Mouse (Mus musculus) spleen, adult 2 months (tissue): ENCODE data around the gene Baiap2. TPM values are rescaled to one million over a fixed set of nuclear protein-coding genes. Genes with fewer than 3 reads are reported as not detected.

Experiments used
- DNase-seq, 2 experiments: peaks; one replicate each; pipeline versions ENCODE4 v3.0.0 to v3.0.0-alpha.2; 2012 to 2021; ENCODE audit warnings: low spot score in 2 of 2, low read depth in 1 of 2
- H3K27ac ChIP-seq: fragments of 200-500 bp; 2 replicates; pipeline ENCODE4 v1.5.1; 2012; ENCODE audit warnings: low read length, inconsistent platforms; ENCODE audit not compliant: insufficient read depth
- H3K27me3 ChIP-seq: fragments of 200-500 bp; 2 replicates; pipeline ENCODE4 v1.6.1; 2012; ENCODE audit warnings: mild to moderate bottlenecking, moderate library complexity, low read length, inconsistent platforms; ENCODE audit not compliant: control insufficient read depth, insufficient read depth
- H3K36me3 ChIP-seq: fragments of 200-500 bp; 2 replicates; pipeline ENCODE4 v1.6.1; 2012; ENCODE audit warnings: mild to moderate bottlenecking, low read length, inconsistent platforms; ENCODE audit not compliant: control insufficient read depth, insufficient read depth
- H3K4me1 ChIP-seq: fragments of 200-500 bp; 2 replicates; pipeline ENCODE4 v1.6.1; 2011; ENCODE audit warnings: inconsistent platforms; ENCODE audit not compliant: control insufficient read depth, insufficient read depth, insufficient read length
- H3K4me3 ChIP-seq: fragments of 200-500 bp; 2 replicates; pipeline ENCODE4 v1.5.1; 2011; ENCODE audit warnings: mild to moderate bottlenecking, inconsistent platforms; ENCODE audit not compliant: insufficient read depth, insufficient read length; ENCODE audit errors: extremely low read depth
- CTCF ChIP-seq: fragments of 200-500 bp; IDR thresholded peaks from 2 replicates; pipeline ENCODE4 v1.5.1; 2011; ENCODE audit warnings: mild to moderate bottlenecking, inconsistent platforms; ENCODE audit not compliant: insufficient read depth, insufficient read length, insufficient replicate concordance; ENCODE audit errors: extremely low read depth
- POLR2A ChIP-seq: fragments of 200-500 bp; IDR thresholded peaks from 2 replicates; pipeline ENCODE4 v1.6.1; 2011; ENCODE audit warnings: low read depth, low read length, inconsistent platforms
- WGBS: fragments of 180-500 bp; shearing (Covaris S2); methylation state at CpG from one replicate; pipeline ENCODE4 v1.1.7; 2018; 5-methylcytosine and 5-hydroxymethylcytosine counted together
- polyA plus RNA-seq: library from polyadenylated mRNA; depleted of rRNA; stranded (reverse); fragments of >200 nt; gene quantifications from 2 replicates; pipeline ENCODE4 v1.2.3, GENCODE M21; 2012

Gene Baiap2
- polyA plus RNA-seq, 1 experiment: 17.3 TPM

DNA sequence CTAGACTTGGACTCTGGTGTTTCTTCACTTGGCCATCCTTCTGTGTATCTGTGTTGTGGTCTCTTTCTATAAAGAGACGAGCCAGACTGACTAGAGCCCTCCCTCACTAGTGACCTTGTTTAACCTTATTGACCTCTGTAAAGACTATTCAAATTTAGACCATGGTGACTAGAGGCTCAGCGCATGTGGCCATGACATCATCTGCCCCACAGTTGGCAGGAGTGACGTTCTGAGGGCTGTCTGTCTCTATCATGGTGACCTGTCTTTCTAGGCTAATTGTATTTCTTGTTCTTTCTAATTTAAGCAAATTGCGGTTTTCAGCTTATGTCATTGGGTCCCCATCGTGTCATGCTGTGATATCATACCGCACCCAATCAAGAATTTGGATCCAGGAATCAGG is 8.8 kb downstream of the Baiap2 start:
- Histone ChIP-seq H3K4me3 (no peak overlapping the region), H3K27ac (no peak overlapping the region), H3K4me1 (peaks cover 37% of the 10 kb centered on the region; the same call in 1 of the 2 replicates), H3K36me3 (no peaks in the 10 kb centered on the region), H3K27me3 (no peaks in the 10 kb centered on the region)
- WGBS: 88% methylated on average over 6 of the region's 6 CpGs
- TF ChIP-seq POLR2A (no peak), CTCF (no peak)
- DNase-seq: no peak

GRCm38 (mm10) chr11:119952429-119953224 is 10.1 kb downstream of the Baiap2 start:
- Histone ChIP-seq H3K4me3 (no peak overlapping the region), H3K36me3 (no peaks in the 10 kb centered on the region), H3K27ac (no peak overlapping the region), H3K27me3 (no peaks in the 10 kb centered on the region), H3K4me1 (peaks cover 41% of the 10 kb centered on the region; the same call in 1 of the 2 replicates)
- no peak for DNase-seq
- whole genome bisulfite sequencing: 58% methylated on average over 5 of the region's 5 CpGs
- TF ChIP-seq POLR2A (no peak), CTCF (no peak)

GRCm38 (mm10) chr11:119954233-119954632 is 11.7 kb downstream of the Baiap2 start:
- Histone ChIP-seq H3K27ac (peak overlapping the region; percentile 41; the same call in 1 of the 2 replicates), H3K4me3 (no peak overlapping the region), H3K36me3 (no peaks in the 10 kb centered on the region), H3K27me3 (no peaks in the 10 kb centered on the region), H3K4me1 (peaks cover 41% of the 10 kb centered on the region; the same call in 1 of the 2 replicates)
- WGBS: 43% methylated on average over 4 of the region's 4 CpGs
- no peak for DNase-seq
- TF ChIP-seq POLR2A: no peak
- TF ChIP-seq CTCF: no peak

DNA sequence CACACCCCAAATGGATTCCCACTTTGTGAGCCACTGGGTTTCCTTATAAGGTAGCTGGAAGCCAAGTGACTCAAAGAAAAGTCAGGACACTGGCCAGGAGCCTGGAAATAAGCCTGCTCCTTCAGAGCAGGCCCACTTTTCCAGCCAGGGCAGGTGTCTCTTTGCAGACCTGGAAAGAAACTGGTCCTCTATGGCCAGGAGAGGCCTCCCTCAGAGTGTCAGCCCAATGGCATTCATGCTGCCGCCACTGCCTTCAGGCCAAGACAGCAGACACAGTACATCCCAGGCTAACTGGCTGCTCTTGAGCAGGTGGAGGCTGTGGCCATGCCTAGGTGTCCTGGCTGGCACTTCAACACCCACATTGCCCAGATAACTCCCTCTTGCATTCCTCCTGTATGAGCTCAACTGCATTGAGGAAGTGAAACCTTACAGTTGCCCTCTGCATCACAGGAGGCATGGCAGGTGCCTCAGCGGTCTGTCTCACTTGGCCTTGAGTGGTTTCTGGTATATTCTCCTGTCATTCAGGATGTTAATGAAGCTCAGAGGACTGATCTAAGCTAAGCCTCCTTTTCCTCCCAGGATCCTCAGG is 12.3 kb downstream of the Baiap2 start:
- Histone ChIP-seq H3K4me1 (peaks cover 41% of the 10 kb centered on the region; the same call in 1 of the 2 replicates), H3K36me3 (no peaks in the 10 kb centered on the region), H3K27ac (peak overlapping the region; percentile 73), H3K4me3 (no peak overlapping the region), H3K27me3 (no peaks in the 10 kb centered on the region)
- WGBS: 25% methylated on average over 2 of the region's 2 CpGs
- DNase-seq: peak; percentile 50 to 70
- no peak for TF ChIP-seq POLR2A
- no peak for TF ChIP-seq CTCF

- no peak for TF ChIP-seq POLR2A
- H3K4me3 ChIP-seq: no peak overlapping the region
- no peak for DNase-seq
- H3K4me1 ChIP-seq: peaks cover 41% of the 10 kb centered on the region; the same call in 1 of the 2 replicates
- WGBS: 15% methylated on average over 3 of the region's 3 CpGs
- H3K27ac ChIP-seq: peak overlapping the region; percentile 73
- no peaks in the 10 kb centered on the region for H3K27me3 ChIP-seq
- no peaks in the 10 kb centered on the region; the same call in 1 of the 2 replicates for H3K36me3 ChIP-seq
Observed at GRCm38 (mm10) chr11:119955432-119955831, 12.9 kb downstream of the Baiap2 start.

- no peak for DNase-seq
- Histone ChIP-seq H3K4me3 (no peak overlapping the region), H3K36me3 (no peaks in the 10 kb centered on the region; the same call in 1 of the 2 replicates), H3K27me3 (no peaks in the 10 kb centered on the region), H3K4me1 (peaks cover 41% of the 10 kb centered on the region; the same call in 1 of the 2 replicates), H3K27ac (no peak overlapping the region)
- TF ChIP-seq CTCF (no peak), POLR2A (no peak)
- WGBS: 92% methylated on average over 13 of the region's 13 CpGs
Observed at GRCm38 (mm10) chr11:119956590-119956989, 14.0 kb downstream of the Baiap2 start.

- Histone ChIP-seq H3K4me1 (peaks cover 26% of the 10 kb centered on the region; the same call in 1 of the 2 replicates), H3K4me3 (no peak overlapping the region), H3K27ac (no peak overlapping the region), H3K36me3 (no peaks in the 10 kb centered on the region; the same call in 1 of the 2 replicates), H3K27me3 (no peaks in the 10 kb centered on the region)
- WGBS: 80% methylated on average over 7 of the region's 7 CpGs
- DNase-seq: no peak
- TF ChIP-seq CTCF (no peak), POLR2A (no peak)
Observed at GRCm38 (mm10) chr11:119958856-119959255, 16.3 kb downstream of the Baiap2 start.
